ENCODE assay signal across 8 mouse cellular contexts in genomic region chr2:157278717-157279415, GRCm38 (mm10). TPM values are rescaled to one million over a fixed set of nuclear protein-coding genes. Genes with fewer than 3 reads are reported as not detected.
DNase-seq lines count a peak whose midpoint lies in the region; ATAC-seq and TF ChIP-seq lines count a peak whose summit lies in the region.

Rpn2 (plus strand) TSS chr2:157279017.

- no peak for TF ChIP-seq RAD21 in MEL (IDR thresholded peaks at IDR 0.05; ENCODE audit: low read depth, low read length)

- under 1% methylated on average over 63 of the region's 64 CpGs for WGBS in cerebellum, adult 2 months
- WGBS in forebrain, postnatal 0 days, result under 1% methylated on average over 62 of the region's 64 CpGs
- under 1% methylated on average over 64 of the region's 64 CpGs for WGBS in lung, embryonic 15.5 days

- no peaks in the 10 kb centered on the region; a peak in 1 of 4 replicates for H3K27me3 ChIP-seq in MEL (ENCODE audit: control insufficient read depth in 1 of 2, insufficient read depth in 2 of 2, low read length in 2 of 2)
- H3K27me3 ChIP-seq in cerebellum, adult 2 months (ENCODE audit: control insufficient read depth, insufficient read depth, low read length), result no peaks in the 10 kb centered on the region
- no peaks in the 10 kb centered on the region for H3K27me3 ChIP-seq in forebrain, postnatal 0 days (ENCODE audit: insufficient read depth, low read length)
- H3K27me3 ChIP-seq in lung, embryonic 15.5 days, result no peaks in the 10 kb centered on the region

- H3K4me2 ChIP-seq in forebrain, postnatal 0 days (ENCODE audit: low read depth), result peak within 1 kb of the TSS; percentile 76
- peak within 1 kb of the TSS; percentile 66 for H3K4me2 ChIP-seq in lung, embryonic 15.5 days

- H3K4me1 ChIP-seq in MEL (ENCODE audit: control insufficient read depth in 1 of 2, insufficient read depth in 2 of 2, low read length in 2 of 2), result peaks cover 4 to 16% of the 10 kb centered on the region in 2 experiments
- no peaks in the 10 kb centered on the region; the same call in none of the 2 replicates for H3K4me1 ChIP-seq in cerebellum, adult 2 months (ENCODE audit: control insufficient read depth, insufficient read depth, low read length)
- H3K4me1 ChIP-seq in forebrain, postnatal 0 days (ENCODE audit: insufficient read depth), result peaks cover 9% of the 10 kb centered on the region; the same call in 1 of the 2 replicates
- H3K4me1 ChIP-seq in lung, embryonic 15.5 days, result peaks cover 18% of the 10 kb centered on the region

- peaks cover 36% of the 10 kb centered on the region for H3K79me2 ChIP-seq in MEL (ENCODE audit: control insufficient read depth, insufficient read depth, low read length, poor library complexity)

- TF ChIP-seq CTCF in MEL (IDR thresholded peaks at IDR 0.05 in 2 of 3, conservative IDR thresholded peaks at IDR 0.05 in 1 of 3; ENCODE audit: control insufficient read depth in 1 of 3, insufficient read depth in 1 of 3, low read depth in 2 of 3, low read length in 3 of 3, poor library complexity in 1 of 3, severe bottlenecking in 1 of 3), result no peak; a peak in 1 of 6 replicates
- TF ChIP-seq CTCF in cerebellum, adult 2 months (IDR thresholded peaks at IDR 0.05; ENCODE audit: borderline replicate concordance, insufficient read depth, low read depth, low read length), result no peak
- TF ChIP-seq CTCF in forebrain, postnatal 0 days (IDR thresholded peaks at IDR 0.05; ENCODE audit: low read depth), result peak; percentile 30; the same call in 1 of the 2 replicates

- peak; percentile 100 for ATAC-seq in forebrain, postnatal 0 days
- peak; percentile 100 for ATAC-seq in lung, embryonic 15.5 days (ENCODE audit: borderline replicate concordance, extremely low read depth, low FRiP score, low TSS enrichment)

- peak; percentile 96 for DNase-seq in MEL (ENCODE audit: low read depth, low spot score)
- DNase-seq in cerebellum, adult 2 months, result peak; percentile 98
- peak; percentile 97 for DNase-seq in forebrain, postnatal 0 days
- peak; percentile 98 for DNase-seq in heart, postnatal 4 days
- DNase-seq in layer of hippocampus, adult 8-10 months (ENCODE audit: low spot score in 2 of 2), result peak; percentile 93 to 95
- DNase-seq in ovary, adult 18-20 months (ENCODE audit: low spot score), result peak; percentile 93
- peak; percentile 94 for DNase-seq in thymus, postnatal 0 days (ENCODE audit: low spot score)

- H3K27ac ChIP-seq in MEL (ENCODE audit: control insufficient read depth, low read depth, low read length), result peak within 1 kb of the TSS; percentile 78
- peak within 1 kb of the TSS; percentile 72 for H3K27ac ChIP-seq in cerebellum, adult 2 months (ENCODE audit: insufficient read depth, low read length)
- peak within 1 kb of the TSS; percentile 96 for H3K27ac ChIP-seq in forebrain, postnatal 0 days (ENCODE audit: low read depth, low read length)
- peak within 1 kb of the TSS; percentile 95 for H3K27ac ChIP-seq in lung, embryonic 15.5 days

- peak within 1 kb of the TSS; percentile 98 for H3K9ac ChIP-seq in MEL (ENCODE audit: control insufficient read depth, low read depth, low read length, poor library complexity, severe bottlenecking)
- H3K9ac ChIP-seq in forebrain, postnatal 0 days, result peak within 1 kb of the TSS; percentile 77
- H3K9ac ChIP-seq in lung, embryonic 15.5 days, result peak within 1 kb of the TSS; percentile 99

- H3K4me3 ChIP-seq in MEL (ENCODE audit: control insufficient read depth in 1 of 2, insufficient read depth in 1 of 2, low read depth in 2 of 2, low read length in 2 of 2), result peak within 1 kb of the TSS; percentile 80 to 98
- peak within 1 kb of the TSS; percentile 53 for H3K4me3 ChIP-seq in cerebellum, adult 2 months (replicated peaks; ENCODE audit: insufficient read depth, low read depth, low read length)
- H3K4me3 ChIP-seq in forebrain, postnatal 0 days (ENCODE audit: low read depth, low read length), result peak within 1 kb of the TSS; percentile 88
- H3K4me3 ChIP-seq in lung, embryonic 15.5 days, result peak within 1 kb of the TSS; percentile 99

- peaks cover 0 to 9% of the 10 kb centered on the region in 2 experiments; a peak in 3 of 4 replicates for H3K36me3 ChIP-seq in MEL (ENCODE audit: control insufficient read depth in 1 of 2, insufficient read depth in 2 of 2, low read length in 2 of 2)
- peaks cover 4% of the 10 kb centered on the region; the same call in 1 of the 2 replicates for H3K36me3 ChIP-seq in forebrain, postnatal 0 days (ENCODE audit: insufficient read depth)
- H3K36me3 ChIP-seq in lung, embryonic 15.5 days, result peaks cover 12% of the 10 kb centered on the region

- H3K9me3 ChIP-seq in MEL (replicated peaks; ENCODE audit: insufficient read depth, low read length), result no peaks in the 10 kb centered on the region
- H3K9me3 ChIP-seq in forebrain, postnatal 0 days (ENCODE audit: low read length), result no peaks in the 10 kb centered on the region
- H3K9me3 ChIP-seq in lung, embryonic 15.5 days, result no peaks in the 10 kb centered on the region

- TF ChIP-seq POLR2A in MEL (IDR thresholded peaks at IDR 0.05; ENCODE audit: control insufficient read depth in 1 of 2, insufficient read depth in 1 of 2, low read depth in 1 of 2, low read length in 2 of 2, poor library complexity in 1 of 2), result peak; percentile 82 to 90; a peak in 3 of 4 replicates
- TF ChIP-seq POLR2A in cerebellum, adult 2 months (IDR thresholded peaks at IDR 0.05; ENCODE audit: borderline replicate concordance, insufficient read depth, low read length), result peak; percentile 50; the same call in 1 of the 2 replicates

- no peak; a peak in 1 of 4 replicates for TF ChIP-seq EP300 in MEL (IDR thresholded peaks at IDR 0.05; ENCODE audit: low read depth in 1 of 2, low read length in 2 of 2)

TF ChIP-seq in MEL, 35 proteins besides CTCF, POLR2A, EP300 and RAD21 (continues in another document):
- TF ChIP-seq JUND (IDR thresholded peaks at IDR 0.05; ENCODE audit: low read depth, low read length), result no peak
- no peak; the same call in 1 of the 2 replicates for TF ChIP-seq ZMIZ1 (IDR thresholded peaks at IDR 0.05; ENCODE audit: low read depth, low read length)
- TF ChIP-seq E2F4 (IDR thresholded peaks at IDR 0.05; ENCODE audit: borderline replicate concordance, low read depth, low read length), result no peak
- no peak for TF ChIP-seq ZKSCAN1 (IDR thresholded peaks at IDR 0.05; ENCODE audit: low read depth, low read length)
- peak; percentile 59 for TF ChIP-seq MAX (IDR thresholded peaks at IDR 0.05; ENCODE audit: low read length)
- TF ChIP-seq MYC (IDR thresholded peaks at IDR 0.05; ENCODE audit: low read depth, low read length), result 0 out of 2 replicates have a peak, but pooled peaks have one; percentile 43
- peak; percentile 71 for TF ChIP-seq NELFE (IDR thresholded peaks at IDR 0.05; ENCODE audit: low read depth, low read length)
- TF ChIP-seq USF2 (IDR thresholded peaks at IDR 0.05; ENCODE audit: borderline replicate concordance in 1 of 2, insufficient read depth in 1 of 2, low read depth in 1 of 2, low read length in 2 of 2), result no peak
- no peak for TF ChIP-seq MAFK (IDR thresholded peaks at IDR 0.05; ENCODE audit: borderline replicate concordance, low read depth, low read length)
- TF ChIP-seq KAT2A (conservative IDR thresholded peaks at IDR 0.05; ENCODE audit: low read depth, low read length), result no peak; the same call in 1 of the 2 replicates
- peak; percentile 74; the same call in 1 of the 2 replicates for TF ChIP-seq POLR2AphosphoS2 (IDR thresholded peaks at IDR 0.05; ENCODE audit: low read length)
- no peak for TF ChIP-seq TAL1 (IDR thresholded peaks at IDR 0.05; ENCODE audit: low read length)
- peak; percentile 75 for TF ChIP-seq SIN3A (IDR thresholded peaks at IDR 0.05; ENCODE audit: low read length)
- TF ChIP-seq BHLHE40 (IDR thresholded peaks at IDR 0.05; ENCODE audit: borderline replicate concordance, low read depth, low read length), result no peak
- TF ChIP-seq MAZ (IDR thresholded peaks at IDR 0.05; ENCODE audit: low read depth, low read length), result no peak; the same call in 1 of the 2 replicates
- no peak for TF ChIP-seq ETS1 (IDR thresholded peaks at IDR 0.05; ENCODE audit: low read depth, low read length)
- TF ChIP-seq CHD2 (IDR thresholded peaks at IDR 0.05; ENCODE audit: low read length), result peak; percentile 48; the same call in 1 of the 2 replicates
- peak; percentile 61; the same call in 1 of the 2 replicates for TF ChIP-seq ZNF384 (IDR thresholded peaks at IDR 0.05; ENCODE audit: low read depth, low read length)
- peak; percentile 52; the same call in 1 of the 2 replicates for TF ChIP-seq TCF12 (IDR thresholded peaks at IDR 0.05; ENCODE audit: low read depth, low read length)
- TF ChIP-seq MXI1 (IDR thresholded peaks at IDR 0.05; ENCODE audit: low read depth, low read length), result peak; percentile 82
- TF ChIP-seq RCOR1 (IDR thresholded peaks at IDR 0.05; ENCODE audit: low read depth, low read length), result no peak
- TF ChIP-seq GABPA (IDR thresholded peaks at IDR 0.05; ENCODE audit: low read depth, low read length), result no peak
- TF ChIP-seq ELF1 (IDR thresholded peaks at IDR 0.05; ENCODE audit: low read depth, low read length), result no peak; the same call in 1 of the 2 replicates
- no peak for TF ChIP-seq TBP (IDR thresholded peaks at IDR 0.05; ENCODE audit: low read depth, low read length)
- no peak for TF ChIP-seq UBTF (IDR thresholded peaks at IDR 0.05; ENCODE audit: borderline replicate concordance, insufficient read depth, low read depth, low read length)
- TF ChIP-seq MEF2A (IDR thresholded peaks at IDR 0.05; ENCODE audit: extremely low read depth, insufficient replicate concordance, low read depth, low read length, poor library complexity, severe bottlenecking), result no peak
- no peak for TF ChIP-seq SMC3 (IDR thresholded peaks at IDR 0.05; ENCODE audit: low read depth, low read length)
- no peak for TF ChIP-seq POLR2AphosphoS5 (IDR thresholded peaks at IDR 0.05; ENCODE audit: borderline replicate concordance, low read depth, low read length)
- no peak for TF ChIP-seq USF1 (IDR thresholded peaks at IDR 0.05; ENCODE audit: low read depth, low read length)
- no peak for TF ChIP-seq MYB (IDR thresholded peaks at IDR 0.05; ENCODE audit: low read depth, low read length)

RNA-seq across cellular contexts. Expression of gene Rpn2, which starts in this region (rescaled TPM):
- total RNA-seq in MEL (2012; rRNA removed), result 259 and 284 TPM in 2 replicates
- polyA plus RNA-seq in MEL (2012; ENCODE audit: insufficient read depth in 1 of 2, insufficient read length in 2 of 2, low read depth in 1 of 2, low replicate concordance in 2 of 2, missing spikeins in 1 of 2), result 100 to 1,000 TPM; 310 to 316 TPM
- 143 and 152 TPM in 2 replicates for polyA plus RNA-seq in cerebellum, adult 2 months (2012; rRNA removed)
- 175 and 198 TPM in 2 replicates for total RNA-seq in forebrain, postnatal 0 days (2014; rRNA removed)
- 152 and 184 TPM in 2 replicates for polyA plus RNA-seq in forebrain, postnatal 0 days (2015; fragmentation: Nextera tagmentation; extraction: Ambion mirVana)
- total RNA-seq in heart, postnatal 4 days (2021), result 100 to 1,000 TPM; 130 to 137 TPM
- total RNA-seq in layer of hippocampus, adult 8-10 months (2022), result 100 to 1,000 TPM; 150 to 156 (median 153) TPM
- polyA plus RNA-seq in lung, embryonic 15.5 days (2015; fragmentation: Nextera tagmentation; extraction: Ambion mirVana), result 362 and 365 TPM in 2 replicates
- 160 and 169 TPM in 2 replicates for polyA plus RNA-seq in thymus, postnatal 0 days (2015; fragmentation: Nextera tagmentation; extraction: Ambion mirVana)

Comparison
In these comparisons a context has a peak if more than half of its experiments do, and no peak if none do; other contexts are left out.
1. Peak in every context shown above with its lines: DNase-seq, ATAC-seq, H3K4me3 ChIP-seq and H3K27ac ChIP-seq.